Mouse (Mus musculus): Measurements from ENCODE around the gene Slco3a1.

The Slco3a1 gene

DNA sequence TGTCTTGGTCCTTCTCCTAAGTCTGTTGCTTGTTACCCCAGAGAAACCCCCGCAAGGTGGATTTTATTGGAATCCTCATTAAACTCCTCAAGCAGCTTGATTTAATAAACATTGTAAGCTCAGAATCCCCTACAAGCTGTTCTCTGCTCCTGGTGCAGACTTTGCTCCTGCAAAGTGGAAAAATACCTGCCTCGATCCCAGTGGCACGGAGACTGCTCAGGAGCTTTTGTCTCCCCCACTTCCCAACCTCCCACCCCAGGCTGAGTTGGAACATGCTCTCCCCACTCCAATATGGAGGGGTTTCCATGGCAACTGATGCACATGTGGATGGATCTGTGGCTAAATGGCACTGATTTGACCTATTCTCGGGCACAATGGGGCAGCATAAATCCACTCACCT is 268.0 kb downstream of the Slco3a1 start:
- no peak for DNase-seq (ENCODE audit: low spot score)

DNA sequence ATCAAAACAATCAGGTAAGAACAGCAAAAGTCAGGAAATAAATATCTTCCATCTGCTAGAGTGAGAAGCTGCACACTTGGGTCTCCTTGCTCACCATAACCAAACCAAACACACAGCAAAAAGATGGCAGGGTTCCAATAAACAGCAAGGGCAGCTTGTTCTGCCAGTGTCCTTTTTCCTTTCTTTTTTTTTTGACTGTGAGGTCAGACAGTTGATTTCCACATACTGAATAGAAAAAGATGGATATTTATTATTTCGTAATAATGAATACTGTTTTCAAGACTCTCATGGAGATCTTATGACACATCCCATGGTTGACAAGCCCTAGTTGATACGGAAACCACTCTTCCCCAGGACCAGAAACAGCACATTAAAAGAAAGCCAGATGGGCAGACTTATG is 274.2 kb downstream of the Slco3a1 start:
- DNase-seq (ENCODE audit: low spot score), result no peak

DNA sequence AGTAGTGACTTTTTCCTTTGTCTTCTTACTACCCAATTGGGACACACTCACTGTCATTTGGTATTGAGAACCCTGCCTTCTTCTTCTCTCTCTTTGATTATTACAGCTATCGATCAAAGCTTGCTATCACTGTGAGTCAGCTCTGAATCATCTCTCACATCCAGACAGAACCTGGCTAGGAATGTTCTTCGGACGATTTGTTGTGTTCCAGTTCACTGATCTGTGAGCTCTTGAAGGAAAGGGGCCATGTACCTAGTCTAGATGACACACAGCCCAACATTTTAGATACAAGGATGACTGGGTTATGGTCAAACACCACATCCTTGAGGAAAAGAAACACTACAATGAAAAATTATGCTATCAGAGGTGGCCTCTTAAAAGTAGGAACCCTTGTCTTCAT is 275.2 kb downstream of the Slco3a1 start:
- no peak for DNase-seq (ENCODE audit: low spot score)

DNA sequence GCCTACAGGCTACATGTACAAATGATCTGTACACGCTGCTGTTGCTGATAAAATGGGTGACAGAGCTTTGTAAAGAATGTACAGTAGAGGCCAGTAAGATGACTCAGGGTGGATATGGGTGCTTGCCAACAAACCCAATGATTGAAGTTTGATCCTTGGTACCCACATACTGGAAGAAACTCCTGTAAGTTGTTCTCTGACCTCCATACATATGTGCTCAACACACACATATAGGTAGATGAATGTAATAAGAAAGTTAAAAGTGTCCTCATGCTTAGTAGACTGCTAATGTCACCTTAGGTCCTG is 284.5 kb downstream of the Slco3a1 start:
- DNase-seq (ENCODE audit: low spot score), result no peak

DNA sequence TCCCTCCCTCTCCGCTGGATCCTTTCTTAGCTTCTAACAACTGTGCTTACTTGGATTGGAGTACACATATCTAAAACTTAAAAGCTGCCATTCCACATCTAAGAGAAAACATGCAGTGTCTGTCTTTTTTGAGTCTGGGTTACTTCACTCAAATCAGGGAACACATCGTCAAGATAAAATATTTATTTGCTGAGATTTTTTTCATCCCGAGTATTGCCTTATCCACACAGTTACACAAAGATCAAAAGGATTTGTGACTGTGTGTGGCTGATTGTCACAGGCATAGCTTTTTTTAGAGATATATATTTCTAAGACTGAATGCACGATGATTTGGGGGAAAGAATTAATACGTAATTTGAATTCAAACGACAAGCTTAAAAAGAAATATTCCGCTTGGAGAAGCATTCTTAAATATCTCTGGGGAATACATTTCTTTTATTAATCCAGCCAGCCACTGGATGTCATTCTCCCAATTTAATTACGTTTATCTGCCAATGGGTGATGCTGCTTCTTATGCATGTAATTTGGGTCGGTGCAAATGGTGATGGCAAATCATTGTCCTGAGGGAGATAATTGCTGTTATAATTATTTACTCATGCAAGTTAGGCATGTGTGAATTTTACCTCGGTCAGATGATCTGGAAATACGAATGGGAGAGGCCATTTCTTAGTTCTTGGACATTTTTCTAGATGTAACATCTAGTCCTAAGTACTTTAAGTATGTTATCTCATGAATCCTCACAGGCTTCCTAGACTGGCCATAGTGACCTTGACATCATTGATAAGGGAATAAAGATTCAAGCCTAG is 285.1 kb downstream of the Slco3a1 start:
- no peak for DNase-seq (ENCODE audit: low spot score)

DNA sequence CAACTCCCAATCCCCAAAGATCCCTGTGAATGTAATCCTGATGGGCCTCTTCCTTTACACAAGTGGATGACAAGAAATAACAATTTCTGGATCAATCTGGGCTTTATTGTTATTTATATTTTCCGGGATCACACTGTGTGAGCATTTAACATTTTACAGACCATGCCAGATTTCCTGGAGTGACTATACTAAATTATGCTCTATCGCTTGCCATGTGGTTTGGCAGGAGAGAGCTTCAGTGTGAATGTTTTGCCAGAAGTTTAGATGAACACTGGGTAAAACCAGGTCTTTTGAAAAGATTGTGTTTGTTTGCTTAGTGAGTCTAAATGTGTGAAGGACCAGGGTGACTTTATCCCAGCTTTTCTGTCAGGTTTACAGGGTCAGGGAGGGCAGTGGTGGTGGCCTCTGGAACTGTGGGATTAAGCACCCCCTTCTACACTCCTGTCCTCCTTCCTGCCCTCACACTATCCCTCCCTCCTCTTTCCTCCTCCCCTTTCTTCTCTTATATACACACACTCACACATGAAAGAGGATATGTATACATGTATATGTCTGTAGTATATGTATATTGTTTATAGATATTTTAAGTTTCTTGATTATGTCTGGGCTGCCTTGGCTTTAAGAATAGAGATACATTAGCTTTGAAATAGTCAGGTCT is 287.9 kb downstream of the Slco3a1 start:
- no peak for DNase-seq (ENCODE audit: low spot score)

DNA sequence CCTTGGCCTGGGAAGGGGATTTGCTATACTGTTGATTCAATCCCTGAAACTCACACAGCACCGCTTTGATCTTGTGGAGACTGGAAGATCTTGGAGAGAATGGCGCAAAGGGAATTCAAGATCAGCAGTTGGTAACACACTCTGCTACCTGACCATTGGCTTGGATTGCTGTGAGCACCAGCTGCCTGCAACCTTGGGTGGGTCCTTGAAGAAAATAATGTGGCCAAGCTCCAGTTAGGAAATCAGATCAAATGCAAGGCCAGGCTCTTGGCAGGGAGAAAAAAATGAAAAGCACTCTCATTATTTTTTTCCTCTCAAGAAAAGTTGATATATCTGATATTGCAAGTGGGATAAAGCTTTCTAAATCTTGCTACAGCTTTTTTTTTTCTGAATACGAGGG is 298.3 kb downstream of the Slco3a1 start:
- peak; percentile 23 for DNase-seq (ENCODE audit: low spot score)

DNA sequence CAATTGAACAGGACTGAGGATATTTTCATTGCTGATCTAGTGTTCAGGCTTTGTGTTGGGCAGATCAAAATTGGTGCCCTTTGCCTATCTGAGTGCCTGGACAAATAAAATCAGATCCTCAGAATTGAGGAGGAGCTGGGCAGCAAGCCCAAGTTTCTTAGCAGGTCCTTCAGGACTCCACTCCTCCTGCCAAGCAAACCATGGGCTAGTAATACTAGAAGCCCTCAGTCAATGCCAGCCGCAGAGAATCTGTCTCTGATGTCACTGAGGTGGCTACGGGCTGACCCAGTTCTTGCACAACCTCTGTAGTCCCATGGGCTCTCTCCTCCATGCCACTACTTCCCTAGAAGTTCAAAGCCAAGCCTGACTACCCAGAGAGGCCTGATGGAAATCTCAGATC is 302.5 kb downstream of the Slco3a1 start:
- DNase-seq (ENCODE audit: low spot score), result no peak

DNA sequence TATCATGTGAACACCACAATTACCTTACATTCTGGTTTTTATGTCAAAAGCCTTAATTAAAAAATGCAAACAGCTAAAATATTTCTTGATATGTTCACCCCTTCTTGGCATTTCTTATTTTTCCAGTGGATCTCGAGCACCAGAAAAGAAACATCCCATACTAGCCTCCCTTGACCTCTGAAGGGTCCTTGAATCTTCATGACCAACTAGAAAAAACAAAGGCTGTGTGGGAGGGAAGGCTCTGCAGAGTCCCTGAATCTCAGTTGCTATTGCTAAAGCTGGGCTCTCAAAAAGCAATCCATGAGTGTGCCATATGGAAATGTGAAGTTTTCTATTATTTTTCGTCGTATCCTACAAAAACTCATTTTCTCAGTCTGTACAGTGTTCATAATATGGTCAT is 313.3 kb downstream of the Slco3a1 start:
- peak; percentile 10 for DNase-seq (ENCODE audit: low spot score)

DNA sequence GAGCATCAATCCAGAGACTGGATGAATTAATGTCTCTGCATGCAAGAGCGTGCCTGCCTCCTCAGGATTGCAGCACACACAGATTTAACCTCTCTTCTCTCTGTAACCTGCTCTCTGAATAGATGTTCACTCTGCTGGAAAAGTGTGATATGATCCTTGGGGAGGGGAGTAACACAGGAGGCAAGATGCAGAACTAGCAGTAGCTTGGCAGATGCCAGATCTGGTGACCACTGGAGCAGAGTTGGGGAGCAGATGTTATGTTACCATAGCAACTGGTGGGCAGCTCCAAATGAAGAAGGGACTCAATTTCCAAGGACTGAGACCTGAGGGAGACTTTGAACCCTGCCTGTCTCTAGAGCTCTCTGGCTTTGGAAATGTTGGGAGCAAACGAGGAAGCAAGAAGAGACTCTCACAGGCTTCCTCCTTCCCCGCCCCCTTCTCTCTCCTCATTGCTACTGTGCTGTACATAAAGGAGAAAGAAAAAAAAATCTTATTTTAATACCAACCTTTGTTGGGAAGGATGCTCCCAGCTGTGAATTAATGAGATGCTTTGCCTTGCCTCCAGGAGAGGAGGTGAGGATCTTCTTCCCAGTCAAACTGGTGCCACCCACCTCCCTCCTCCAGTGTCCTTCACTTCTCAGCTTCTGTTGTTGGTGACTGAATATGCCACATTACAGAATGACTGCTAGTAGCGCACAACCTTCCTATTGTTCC is 314.0 kb downstream of the Slco3a1 start:
- no peak for DNase-seq (ENCODE audit: low spot score)
